In the genomic region with DNA sequence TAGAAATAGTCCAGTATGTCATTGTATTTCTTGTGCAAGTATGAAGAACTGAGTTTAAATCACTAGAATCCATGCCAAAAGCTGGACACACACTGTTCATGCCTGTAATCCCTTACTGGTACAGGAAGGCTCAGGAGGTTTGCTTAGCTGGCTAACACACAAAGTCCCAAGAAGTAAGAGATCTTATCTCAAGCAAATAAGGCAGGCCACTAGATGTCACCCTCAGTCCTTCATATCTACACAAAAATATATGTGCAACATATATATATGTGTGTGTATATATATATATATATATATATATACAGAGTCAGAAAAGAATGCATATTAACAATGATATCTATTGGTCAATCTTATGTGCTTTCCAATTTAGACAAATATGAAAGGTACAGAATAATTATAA, we compare ENCODE assay signal across 19 mouse cellular contexts. TPM values are rescaled to one million over a fixed set of nuclear protein-coding genes. Genes with fewer than 3 reads are reported as not detected.
DNase-seq lines count a peak whose midpoint lies in the region; ATAC-seq and TF ChIP-seq lines count a peak whose summit lies in the region.
"Had no signal": no experiment of that assay in that cellular context is flagged by ENCODE, and none has a peak within 500 bp of the region (broad histone marks: within the 10 kb centered on the region; RNA-seq: fewer than 3 reads in every experiment).

No protein-coding gene starts in this region.

- no peak overlapping the region for H3K27ac ChIP-seq in forebrain, embryonic 14.5 days (ENCODE audit: low read depth, low read length)
- no peak overlapping the region for H3K27ac ChIP-seq in forebrain, embryonic 11.5 days (ENCODE audit: low read depth, low read length)
- H3K27ac ChIP-seq in lung, embryonic 14.5 days (ENCODE audit: low read depth), result no peak overlapping the region
- no peak overlapping the region for H3K27ac ChIP-seq in midbrain, embryonic 11.5 days (ENCODE audit: low read depth, low read length)
- H3K27ac ChIP-seq: hindbrain, embryonic 15.5 days; limb, embryonic 12.5 days had no signal

- DNase-seq in forebrain, embryonic 14.5 days (ENCODE audit: low spot score), result peak; percentile 49
- DNase-seq in forebrain, embryonic 11.5 days (ENCODE audit: low spot score), result no peak
- peak; percentile 17 for DNase-seq in lung, embryonic 14.5 days
- no peak for DNase-seq in lung, postnatal 4 days
- peak; percentile 36 for DNase-seq in fat pad, adult 2 months (ENCODE audit: extremely low read depth, low read depth, low spot score)
- peak; percentile 15 for DNase-seq in telencephalon, adult 2 months (ENCODE audit: low read depth, low spot score)
- DNase-seq in midbrain, embryonic 11.5 days (ENCODE audit: low spot score, missing footprints), result no peak
- DNase-seq in lung, postnatal 25 days (ENCODE audit: low spot score), result no peak
- DNase-seq: adrenal gland, adult 2 months; gastrocnemius, postnatal 14 days; kidney, adult 2 months; kidney, postnatal 4 days; lung, adult 18-20 months had no signal

- no peaks in the 10 kb centered on the region for H3K27me3 ChIP-seq in forebrain, embryonic 14.5 days (replicated peaks; ENCODE audit: control insufficient read depth, insufficient read depth, low read length)
- H3K27me3 ChIP-seq in forebrain, embryonic 11.5 days (ENCODE audit: control insufficient read depth, insufficient read depth, low read length), result no peaks in the 10 kb centered on the region
- no peaks in the 10 kb centered on the region for H3K27me3 ChIP-seq in lung, embryonic 14.5 days (ENCODE audit: insufficient read depth, low read length)
- H3K27me3 ChIP-seq in midbrain, embryonic 11.5 days (ENCODE audit: control insufficient read depth, insufficient read depth, low read length), result no peaks in the 10 kb centered on the region
- H3K27me3 ChIP-seq: hindbrain, embryonic 15.5 days; limb, embryonic 12.5 days; Patski had no signal

- H3K9ac ChIP-seq in forebrain, embryonic 14.5 days (ENCODE audit: low read length), result no peak overlapping the region
- no peak overlapping the region for H3K9ac ChIP-seq in forebrain, embryonic 11.5 days (ENCODE audit: low read length)
- no peak overlapping the region for H3K9ac ChIP-seq in lung, embryonic 14.5 days
- H3K9ac ChIP-seq in midbrain, embryonic 11.5 days (ENCODE audit: low read length), result no peak overlapping the region
- H3K9ac ChIP-seq: hindbrain, embryonic 15.5 days; limb, embryonic 12.5 days had no signal

- TF ChIP-seq CTCF in lung, embryonic 14.5 days (IDR thresholded peaks at IDR 0.05; ENCODE audit: low read depth), result no peak

- no peak for ATAC-seq in forebrain, embryonic 14.5 days
- no peak for ATAC-seq in forebrain, embryonic 11.5 days (replicated peaks; ENCODE audit: low FRiP score)
- ATAC-seq in lung, embryonic 14.5 days (ENCODE audit: insufficient read depth), result no peak
- ATAC-seq in midbrain, embryonic 11.5 days (ENCODE audit: low FRiP score), result no peak
- ATAC-seq: Patski had no signal

- H3K4me3 ChIP-seq in forebrain, embryonic 14.5 days (ENCODE audit: low read depth, low read length), result no peak overlapping the region
- no peak overlapping the region for H3K4me3 ChIP-seq in forebrain, embryonic 11.5 days (ENCODE audit: low read depth, low read length)
- no peak overlapping the region for H3K4me3 ChIP-seq in lung, embryonic 14.5 days (ENCODE audit: low read depth, low read length)
- H3K4me3 ChIP-seq in midbrain, embryonic 11.5 days (ENCODE audit: low read depth, low read length), result no peak overlapping the region
- H3K4me3 ChIP-seq: hindbrain, embryonic 15.5 days; limb, embryonic 12.5 days had no signal

- no peaks in the 10 kb centered on the region for H3K36me3 ChIP-seq in forebrain, embryonic 14.5 days (ENCODE audit: control insufficient read depth, insufficient read depth, low read length)
- H3K36me3 ChIP-seq in forebrain, embryonic 11.5 days (ENCODE audit: control insufficient read depth, insufficient read depth, low read length), result no peaks in the 10 kb centered on the region
- no peaks in the 10 kb centered on the region for H3K36me3 ChIP-seq in lung, embryonic 14.5 days (ENCODE audit: insufficient read depth)
- no peaks in the 10 kb centered on the region for H3K36me3 ChIP-seq in midbrain, embryonic 11.5 days (ENCODE audit: control insufficient read depth, insufficient read depth, low read length)
- H3K36me3 ChIP-seq: hindbrain, embryonic 15.5 days; limb, embryonic 12.5 days had no signal

- no peak overlapping the region for H3K4me2 ChIP-seq in forebrain, embryonic 14.5 days (ENCODE audit: low read length)
- no peak overlapping the region for H3K4me2 ChIP-seq in forebrain, embryonic 11.5 days (ENCODE audit: low read depth, low read length, severe bottlenecking)
- no peak overlapping the region for H3K4me2 ChIP-seq in lung, embryonic 14.5 days
- no peak overlapping the region for H3K4me2 ChIP-seq in midbrain, embryonic 11.5 days
- H3K4me2 ChIP-seq: hindbrain, embryonic 15.5 days; limb, embryonic 12.5 days had no signal

- no peaks in the 10 kb centered on the region for H3K9me3 ChIP-seq in forebrain, embryonic 14.5 days (replicated peaks; ENCODE audit: control insufficient read depth, low read length)
- no peaks in the 10 kb centered on the region for H3K9me3 ChIP-seq in forebrain, embryonic 11.5 days (ENCODE audit: control insufficient read depth, low read length)
- H3K9me3 ChIP-seq in lung, embryonic 14.5 days (ENCODE audit: low read depth, low read length), result no peaks in the 10 kb centered on the region
- H3K9me3 ChIP-seq in midbrain, embryonic 11.5 days (ENCODE audit: control insufficient read depth, low read length), result no peaks in the 10 kb centered on the region
- H3K9me3 ChIP-seq: hindbrain, embryonic 15.5 days; limb, embryonic 12.5 days had no signal

- no peaks in the 10 kb centered on the region for H3K4me1 ChIP-seq in forebrain, embryonic 14.5 days (ENCODE audit: control insufficient read depth, insufficient read depth, low read length)
- no peaks in the 10 kb centered on the region for H3K4me1 ChIP-seq in forebrain, embryonic 11.5 days (replicated peaks; ENCODE audit: control insufficient read depth, insufficient read depth, low read length)
- H3K4me1 ChIP-seq in lung, embryonic 14.5 days (ENCODE audit: insufficient read depth), result no peaks in the 10 kb centered on the region
- H3K4me1 ChIP-seq in midbrain, embryonic 11.5 days (ENCODE audit: control insufficient read depth, insufficient read depth, low read length), result no peaks in the 10 kb centered on the region
- H3K4me1 ChIP-seq: hindbrain, embryonic 15.5 days; limb, embryonic 12.5 days had no signal

RNA-seq across cellular contexts. Expression of a gene that starts 8.7 kb away (rescaled TPM):
- polyA plus RNA-seq in forebrain, embryonic 14.5 days (2014; fragmentation: Nextera tagmentation; extraction: Ambion mirVana), result not detected in 2 replicates
- polyA plus RNA-seq in forebrain, embryonic 11.5 days (2014; fragmentation: Nextera tagmentation; extraction: Ambion mirVana), result not detected in 2 replicates
- polyA plus RNA-seq in lung, embryonic 14.5 days (2014; fragmentation: Nextera tagmentation; extraction: Ambion mirVana), result not detected in 2 replicates
- not detected in 2 replicates for polyA plus RNA-seq in midbrain, embryonic 11.5 days (2014; fragmentation: Nextera tagmentation; extraction: Ambion mirVana)
- polyA plus RNA-seq: adrenal gland, adult 2 months; heart, embryonic 14.5 days; hindbrain, embryonic 15.5 days; kidney, adult 2 months; limb, embryonic 12.5 days; neural tube, embryonic 11.5 days; Patski; thymus, postnatal 0 days had no signal

RNA-seq across cellular contexts. Expression of a gene that starts 20.6 kb away (rescaled TPM):
- polyA plus RNA-seq in forebrain, embryonic 14.5 days (2014; fragmentation: Nextera tagmentation; extraction: Ambion mirVana), result not detected in 2 replicates
- polyA plus RNA-seq in forebrain, embryonic 11.5 days (2014; fragmentation: Nextera tagmentation; extraction: Ambion mirVana), result not detected in 2 replicates
- polyA plus RNA-seq in lung, embryonic 14.5 days (2014; fragmentation: Nextera tagmentation; extraction: Ambion mirVana), result not detected in 2 replicates
- polyA plus RNA-seq in midbrain, embryonic 11.5 days (2014; fragmentation: Nextera tagmentation; extraction: Ambion mirVana), result not detected in 2 replicates
- polyA plus RNA-seq: adrenal gland, adult 2 months; heart, embryonic 14.5 days; hindbrain, embryonic 15.5 days; kidney, adult 2 months; limb, embryonic 12.5 days; neural tube, embryonic 11.5 days; Patski; thymus, postnatal 0 days had no signal

RNA-seq across cellular contexts. Expression of a gene that starts 32.8 kb away (rescaled TPM):
- polyA plus RNA-seq in forebrain, embryonic 14.5 days (2014; fragmentation: Nextera tagmentation; extraction: Ambion mirVana), result not detected in 2 replicates
- not detected in 2 replicates for polyA plus RNA-seq in forebrain, embryonic 11.5 days (2014; fragmentation: Nextera tagmentation; extraction: Ambion mirVana)
- not detected in 2 replicates for polyA plus RNA-seq in lung, embryonic 14.5 days (2014; fragmentation: Nextera tagmentation; extraction: Ambion mirVana)
- not detected in 2 replicates for polyA plus RNA-seq in midbrain, embryonic 11.5 days (2014; fragmentation: Nextera tagmentation; extraction: Ambion mirVana)
- polyA plus RNA-seq: adrenal gland, adult 2 months; heart, embryonic 14.5 days; hindbrain, embryonic 15.5 days; kidney, adult 2 months; limb, embryonic 12.5 days; neural tube, embryonic 11.5 days; Patski; thymus, postnatal 0 days had no signal

RNA-seq across cellular contexts. Expression of a gene that starts 38.6 kb away (rescaled TPM):
- polyA plus RNA-seq in forebrain, embryonic 14.5 days (2014; fragmentation: Nextera tagmentation; extraction: Ambion mirVana), result not detected in 2 replicates
- polyA plus RNA-seq in forebrain, embryonic 11.5 days (2014; fragmentation: Nextera tagmentation; extraction: Ambion mirVana), result not detected in 2 replicates
- polyA plus RNA-seq in lung, embryonic 14.5 days (2014; fragmentation: Nextera tagmentation; extraction: Ambion mirVana), result not detected in 2 replicates
- polyA plus RNA-seq in midbrain, embryonic 11.5 days (2014; fragmentation: Nextera tagmentation; extraction: Ambion mirVana), result not detected in 2 replicates
- polyA plus RNA-seq: adrenal gland, adult 2 months; heart, embryonic 14.5 days; hindbrain, embryonic 15.5 days; kidney, adult 2 months; limb, embryonic 12.5 days; neural tube, embryonic 11.5 days; Patski; thymus, postnatal 0 days had no signal

RNA-seq across cellular contexts. Expression of a gene that starts 49.2 kb away (rescaled TPM):
- not detected in 2 replicates for polyA plus RNA-seq in forebrain, embryonic 14.5 days (2014; fragmentation: Nextera tagmentation; extraction: Ambion mirVana)
- polyA plus RNA-seq in forebrain, embryonic 11.5 days (2014; fragmentation: Nextera tagmentation; extraction: Ambion mirVana), result not detected in 2 replicates
- polyA plus RNA-seq in lung, embryonic 14.5 days (2014; fragmentation: Nextera tagmentation; extraction: Ambion mirVana), result not detected in 2 replicates
- polyA plus RNA-seq in midbrain, embryonic 11.5 days (2014; fragmentation: Nextera tagmentation; extraction: Ambion mirVana), result not detected in 2 replicates
- polyA plus RNA-seq: adrenal gland, adult 2 months; heart, embryonic 14.5 days; hindbrain, embryonic 15.5 days; kidney, adult 2 months; limb, embryonic 12.5 days; neural tube, embryonic 11.5 days; Patski; thymus, postnatal 0 days had no signal

Comparison
In these comparisons a context has a peak if more than half of its experiments do, and no peak if none do; other contexts are left out.
1. DNase-seq: peak in forebrain, embryonic 14.5 days (single experiment), lung, embryonic 14.5 days (single experiment), fat pad, adult 2 months (single experiment) and telencephalon, adult 2 months (single experiment); none in forebrain, embryonic 11.5 days (single experiment), lung, postnatal 4 days (0 of 2), midbrain, embryonic 11.5 days (single experiment) and lung, postnatal 25 days (single experiment).